Mouse (Mus musculus) hindbrain, embryonic 10.5 days (tissue): ENCODE data around the gene Gm5788. TPM values are rescaled to one million over a fixed set of nuclear protein-coding genes. Genes with fewer than 3 reads are reported as not detected.
A peak's percentile ranks its signal among the peaks of the same experiment; 100 is the strongest.
"Not testable (repeated sequence)": the region's sequence is repeated elsewhere in the genome, so short reads cannot be mapped to it uniquely, and the experiment has no call there.

Source experiments
- DNase-seq: peaks from one replicate; pipeline ENCODE4 v3.0.0-alpha.2; 2017; ENCODE audit warnings: low spot score
- H3K27ac ChIP-seq: fragments of 300-500 bp; sonication (generic); 2 replicates; pipeline ENCODE4 v1.5.1; 2016; ENCODE audit warnings: mild to moderate bottlenecking, moderate library complexity
- H3K27me3 ChIP-seq: fragments of 300-500 bp; sonication (generic); 2 replicates; pipeline ENCODE4 v1.6.1; 2016; ENCODE audit warnings: mild to moderate bottlenecking; ENCODE audit not compliant: poor library complexity, insufficient read depth, severe bottlenecking
- H3K36me3 ChIP-seq: fragments of 300-500 bp; sonication (generic); 2 replicates; pipeline ENCODE4 v1.6.1; 2016; ENCODE audit warnings: mild to moderate bottlenecking, moderate library complexity
- H3K4me1 ChIP-seq: fragments of 300-500 bp; sonication (generic); replicated peaks from 2 replicates; pipeline ENCODE4 v1.6.1; 2016; ENCODE audit warnings: mild to moderate bottlenecking
- H3K4me3 ChIP-seq: fragments of 300-500 bp; sonication (generic); 2 replicates; pipeline ENCODE4 v1.5.1; 2016; ENCODE audit warnings: mild to moderate bottlenecking, moderate library complexity
- H3K9me3 ChIP-seq: fragments of 300-500 bp; sonication (generic); 2 replicates; pipeline ENCODE4 v1.6.1; 2016; ENCODE audit warnings: mild to moderate bottlenecking, moderate library complexity
- WGBS: fragments of 180-500 bp; shearing (Covaris S2); methylation state at CpG from one replicate; pipeline ENCODE4 v1.1.7; 2016; 5-methylcytosine and 5-hydroxymethylcytosine counted together
- polyA plus RNA-seq: library from polyadenylated mRNA; unstranded; fragments of >200 nt; fragmentation: Nextera tagmentation; extraction: Ambion mirVana; gene quantifications from 2 replicates; pipeline ENCODE4 v1.2.1, GENCODE M21; 2016

The Gm5788 gene
- polyA plus RNA-seq: not detected in 2 replicates

DNA sequence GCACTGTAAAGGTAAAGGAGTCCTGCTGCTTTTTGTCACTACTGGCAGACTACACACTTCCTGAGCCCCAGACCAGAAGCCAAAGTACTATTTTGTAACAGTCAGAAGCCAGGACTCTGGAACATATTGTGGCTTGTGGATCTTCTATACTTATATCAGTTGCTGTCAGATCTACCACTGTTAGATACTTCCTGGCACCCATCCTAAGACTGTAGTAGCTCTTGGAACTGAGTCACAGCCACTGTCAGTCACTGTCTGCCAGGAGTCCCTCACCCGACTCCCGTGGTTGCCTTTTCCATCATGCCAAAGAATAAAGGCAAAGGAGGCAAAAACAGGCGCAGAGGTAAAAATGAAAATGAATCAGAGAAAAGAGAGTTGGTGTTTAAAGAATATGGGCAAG lies at the start of gene Gm5788:
Gene Gm5788, plus strand, starts transcription at position 301 of the 400 bp plus-strand sequence.
- not testable (repeated sequence) for H3K36me3 ChIP-seq, H3K27ac ChIP-seq, H3K9me3 ChIP-seq, H3K27me3 ChIP-seq, H3K4me3 ChIP-seq, DNase-seq, H3K4me1 ChIP-seq
- WGBS: 96% methylated on average over 3 of the region's 3 CpGs

DNA sequence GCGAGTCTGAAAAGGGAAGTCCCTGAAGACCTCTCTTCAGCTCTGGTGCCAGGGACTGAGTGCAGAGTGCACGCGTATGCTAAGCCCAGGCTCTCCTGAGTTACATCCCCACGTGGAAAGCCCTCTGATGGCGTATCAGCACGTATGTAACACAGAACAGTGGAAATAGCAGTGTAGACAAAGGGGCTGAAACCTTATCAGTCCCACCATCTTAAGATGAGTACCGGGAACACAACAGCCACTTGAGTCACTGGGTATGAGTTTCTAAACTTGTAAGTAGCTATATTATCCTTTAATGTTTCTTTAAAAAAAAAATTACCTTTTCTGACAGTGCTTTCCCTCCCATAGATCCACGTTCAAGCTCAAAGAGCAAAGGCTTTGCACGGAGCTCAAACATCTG lies 45.1 kb upstream of the Gm5788 start:
- H3K27me3 ChIP-seq: no peaks in the 10 kb centered on the region
- 94% methylated on average over 9 of the region's 9 CpGs for WGBS
- H3K4me1 ChIP-seq: peaks cover 8% of the 10 kb centered on the region
- H3K36me3 ChIP-seq: peaks cover 87% of the 10 kb centered on the region
- H3K27ac ChIP-seq: no peak overlapping the region
- H3K4me3 ChIP-seq: no peak overlapping the region
- DNase-seq: no peak
- no peaks in the 10 kb centered on the region for H3K9me3 ChIP-seq

DNA sequence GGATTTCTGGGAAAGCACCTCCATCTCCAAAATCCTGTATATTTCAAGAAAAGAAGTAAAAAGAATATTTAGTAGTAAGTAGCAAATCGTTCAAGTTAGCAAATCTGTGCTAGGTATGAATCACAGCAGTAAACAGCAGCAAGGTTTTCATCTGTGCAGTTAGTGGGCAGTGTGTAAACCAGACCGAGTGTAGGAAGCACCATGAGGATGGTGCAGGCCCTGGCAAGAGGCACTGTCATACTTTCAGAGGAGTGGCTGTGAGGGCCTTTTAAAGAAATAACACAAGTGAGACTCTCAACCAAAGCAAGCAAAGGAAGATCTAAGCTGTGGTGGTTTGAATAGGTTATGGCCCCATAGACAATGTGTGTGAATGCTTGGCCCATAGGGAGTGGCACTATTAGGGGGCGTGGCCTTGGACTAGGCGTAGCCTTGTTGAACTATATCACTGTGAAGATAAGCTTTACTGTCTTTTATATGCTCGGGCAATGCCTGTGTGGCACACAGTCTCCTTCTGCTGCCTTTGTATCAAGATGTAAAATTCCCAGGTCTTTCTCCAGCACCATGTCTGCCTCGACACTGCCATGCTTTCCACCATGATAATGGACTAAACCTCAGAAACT lies 29.7 kb upstream of the Gm5788 start:
- Histone ChIP-seq H3K4me1 (no peaks in the 10 kb centered on the region), H3K36me3 (peaks cover 90% of the 10 kb centered on the region), H3K9me3 (no peaks in the 10 kb centered on the region), H3K27ac (no peak overlapping the region), H3K4me3 (no peak overlapping the region), H3K27me3 (no peaks in the 10 kb centered on the region)
- 91% methylated on average over 6 of the region's 6 CpGs for WGBS
- no peak for DNase-seq

DNA sequence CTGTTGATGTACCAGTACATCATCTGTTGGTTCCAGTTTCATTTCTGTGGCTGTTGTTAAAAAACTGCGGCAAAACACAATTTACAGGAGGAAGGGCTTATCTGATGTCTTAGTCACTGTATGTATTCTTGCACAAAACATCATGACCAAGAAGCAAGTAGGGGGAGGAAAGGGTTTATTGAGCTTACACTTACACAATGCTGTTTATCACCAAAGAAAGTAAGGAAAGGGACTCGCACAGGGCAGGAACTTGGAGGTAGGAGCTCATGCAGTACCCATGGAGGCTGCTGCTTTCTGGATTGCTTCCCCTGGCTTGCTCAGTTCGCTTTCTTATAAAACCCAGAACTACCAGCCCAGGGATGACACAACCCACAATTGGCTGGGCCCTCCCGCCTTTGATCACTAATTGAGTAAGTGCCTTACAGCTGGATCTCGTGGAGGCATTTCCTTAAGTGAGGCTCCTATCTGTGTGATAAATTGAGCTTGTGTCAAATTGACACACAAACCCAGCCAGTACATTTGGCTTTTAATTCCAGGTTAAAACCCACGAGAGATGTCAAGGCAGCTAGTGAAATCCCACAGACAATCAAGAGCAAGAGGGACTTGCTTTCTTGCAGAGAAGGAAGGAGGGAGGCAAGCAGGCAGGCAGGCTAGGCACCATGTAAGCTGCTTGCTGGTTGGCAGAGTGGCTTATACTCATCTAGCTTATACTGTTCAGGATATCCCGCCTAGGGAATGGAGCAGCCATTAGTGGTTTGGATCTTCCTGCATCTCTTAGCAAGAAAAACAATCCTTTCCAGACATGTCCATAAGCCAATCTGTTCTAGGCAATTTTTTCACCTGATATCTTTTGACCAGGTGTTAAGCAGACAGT lies 24.0 kb upstream of the Gm5788 start:
- Histone ChIP-seq H3K4me3 (peak overlapping the region; percentile 80), H3K27ac (peak overlapping the region; percentile 95; the same call in 1 of the 2 replicates), H3K36me3 (peaks cover 33% of the 10 kb centered on the region), H3K27me3 (no peaks in the 10 kb centered on the region), H3K9me3 (no peaks in the 10 kb centered on the region), H3K4me1 (peaks cover 14% of the 10 kb centered on the region)
- 81% methylated on average over 7 of the region's 7 CpGs for WGBS
- DNase-seq: no peak

DNA sequence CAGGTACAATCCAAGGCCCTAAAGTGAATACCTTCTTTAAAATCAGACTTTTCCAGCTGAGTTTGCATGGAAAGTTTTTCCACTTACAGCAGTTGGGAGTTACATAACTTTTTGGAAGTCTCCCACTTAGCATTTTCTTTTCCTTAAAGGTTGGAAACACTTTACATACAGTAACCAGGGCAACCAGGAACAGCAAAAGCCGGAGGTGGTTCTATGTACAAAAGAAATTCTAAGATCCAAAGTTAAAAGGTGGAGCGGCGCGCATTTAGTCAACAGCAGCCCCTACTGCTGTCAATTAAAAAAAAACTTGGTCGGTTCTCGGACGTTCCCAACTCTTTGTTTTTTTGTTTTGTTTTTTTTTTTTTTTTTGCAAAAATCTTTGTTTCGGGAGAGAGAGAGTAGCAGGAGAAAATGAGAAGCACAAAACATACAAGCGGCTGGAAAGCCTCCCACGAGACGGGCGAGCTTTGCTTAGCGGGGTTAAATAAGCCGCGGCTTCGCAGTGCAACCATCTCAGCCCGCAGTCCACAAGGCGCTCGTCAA lies 23.0 kb upstream of the Gm5788 start:
- no peaks in the 10 kb centered on the region for H3K27me3 ChIP-seq
- H3K9me3 ChIP-seq: no peaks in the 10 kb centered on the region
- peak overlapping the region; percentile 95 for H3K27ac ChIP-seq
- H3K36me3 ChIP-seq: peaks cover 25% of the 10 kb centered on the region
- no peak for DNase-seq
- peaks cover 14% of the 10 kb centered on the region for H3K4me1 ChIP-seq
- WGBS: under 1% methylated on average over 19 of the region's 19 CpGs
- peak overlapping the region; percentile 80 for H3K4me3 ChIP-seq

DNA sequence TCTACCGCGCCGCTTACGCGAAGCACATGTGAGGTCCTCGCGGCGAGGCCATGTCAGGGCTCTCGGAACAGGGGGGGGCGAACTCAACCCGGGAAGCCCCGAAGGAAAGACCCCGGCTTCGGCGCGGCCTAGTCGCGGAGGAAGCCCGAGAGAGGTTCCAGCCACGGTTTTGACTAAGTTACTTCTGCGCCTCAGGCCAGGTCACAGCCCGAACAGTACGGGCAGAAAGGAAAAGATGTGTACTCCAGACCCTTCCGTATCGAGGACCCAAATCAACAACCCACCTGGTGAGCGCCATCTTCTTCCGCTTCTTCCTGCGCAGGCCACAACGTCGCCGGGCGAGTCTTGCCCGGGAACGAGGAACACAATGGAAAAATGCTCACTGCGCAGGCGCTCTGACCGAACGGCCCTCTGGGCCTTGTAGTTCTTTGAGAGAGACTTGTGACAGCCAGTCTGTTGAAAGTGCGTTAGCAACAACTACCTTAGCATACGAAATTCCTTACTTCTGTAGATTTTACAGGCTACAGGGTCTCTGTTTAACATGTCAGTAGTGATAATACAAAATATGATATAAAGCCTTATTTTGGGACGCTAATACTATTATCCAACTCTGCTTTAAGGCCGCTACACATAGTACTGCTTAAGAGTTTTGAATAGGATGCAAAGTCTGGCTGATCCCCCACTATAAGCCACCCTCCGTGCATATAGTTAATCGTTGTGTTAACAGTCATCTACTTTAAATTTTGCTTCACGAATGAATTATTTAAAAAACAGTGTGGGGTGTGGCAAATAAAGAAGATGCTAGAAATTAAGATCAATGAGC lies 22.3 kb upstream of the Gm5788 start, which contains the start of gene Snw1:
Gene Snw1, minus strand, starts transcription at position 311 of the 823 bp plus-strand sequence.
- H3K9me3 ChIP-seq: no peaks in the 10 kb centered on the region
- H3K27ac ChIP-seq: peak within 1 kb of the TSS; percentile 95
- peak; percentile 94 for DNase-seq
- H3K4me3 ChIP-seq: peak within 1 kb of the TSS; percentile 80
- no peaks in the 10 kb centered on the region for H3K27me3 ChIP-seq
- peaks cover 18% of the 10 kb centered on the region for H3K36me3 ChIP-seq
- WGBS: 3% methylated on average over 45 of the region's 45 CpGs
- H3K4me1 ChIP-seq: peaks cover 14% of the 10 kb centered on the region

DNA sequence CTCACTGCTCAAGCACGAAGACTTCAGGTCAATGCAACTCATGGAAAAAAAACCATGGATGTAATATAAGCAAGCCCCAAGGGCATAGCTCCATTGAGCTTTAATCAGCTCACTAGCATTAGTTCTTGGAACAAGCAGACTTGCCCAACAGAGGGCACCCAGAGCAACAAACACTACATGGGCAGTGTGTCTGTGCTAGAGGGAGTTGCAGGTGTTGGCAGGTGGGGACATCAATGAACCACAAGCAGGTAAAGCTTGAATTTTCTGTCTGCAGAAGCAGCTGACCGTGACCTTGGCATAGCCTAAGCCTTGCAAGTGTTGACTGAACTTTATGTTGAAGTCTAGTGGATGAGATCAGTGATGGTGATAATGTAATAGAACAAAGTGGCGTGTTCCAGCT lies 19.8 kb upstream of the Gm5788 start:
- no peak for DNase-seq
- Histone ChIP-seq H3K36me3 (no peaks in the 10 kb centered on the region; the same call in 1 of the 2 replicates), H3K9me3 (no peaks in the 10 kb centered on the region), H3K4me1 (peaks cover 14% of the 10 kb centered on the region), H3K4me3 (no peak overlapping the region), H3K27me3 (no peaks in the 10 kb centered on the region), H3K27ac (no peak overlapping the region)
- 87% methylated on average over 3 of the region's 3 CpGs for WGBS

DNA sequence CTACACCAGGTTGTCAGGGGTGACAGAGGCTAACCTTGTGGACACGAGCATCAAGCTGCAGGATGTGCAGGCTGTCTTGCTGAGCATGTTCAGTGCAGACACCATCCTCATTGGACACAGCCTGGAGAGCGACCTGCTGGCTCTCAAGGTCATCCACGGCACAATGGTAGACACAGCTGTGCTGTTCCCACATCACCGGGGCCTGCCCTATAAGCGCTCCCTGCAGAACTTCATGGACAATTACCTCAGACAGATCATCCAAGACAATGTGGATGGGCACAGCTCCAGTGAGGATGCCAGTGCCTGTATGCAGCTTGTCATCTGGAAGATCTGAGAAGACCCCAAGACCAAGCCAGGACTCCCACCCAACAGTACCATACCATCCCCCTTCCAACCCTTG lies 12.0 kb upstream of the Gm5788 start:
- not testable (repeated sequence) for DNase-seq
- 86% methylated on average over 5 of the region's 5 CpGs for WGBS

DNA sequence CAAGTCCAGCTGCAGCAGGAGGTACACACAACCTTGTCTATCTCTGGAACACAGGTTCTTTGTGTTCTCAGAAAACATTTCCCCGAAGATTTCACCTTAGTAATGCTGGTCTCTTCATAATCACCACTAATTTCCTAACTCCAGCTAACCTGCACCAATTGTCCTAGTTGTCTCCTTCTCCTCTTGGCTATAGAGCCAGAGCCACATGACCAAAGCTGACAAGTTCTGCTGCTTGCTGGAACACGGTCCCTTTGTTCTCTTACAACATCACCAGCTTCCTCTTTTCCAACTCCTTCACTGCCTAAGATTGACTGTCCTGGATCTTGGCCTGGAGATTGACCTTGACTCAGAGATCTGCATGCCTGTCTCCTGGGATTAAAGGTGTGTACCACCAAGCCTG lies 5.8 kb upstream of the Gm5788 start:
- not testable (repeated sequence) for H3K36me3 ChIP-seq, DNase-seq, H3K27me3 ChIP-seq, H3K27ac ChIP-seq, H3K4me3 ChIP-seq, H3K4me1 ChIP-seq, H3K9me3 ChIP-seq
- WGBS: 76% methylated on average over 2 of the region's 2 CpGs

More for the DNA sequence above, 12.0 kb upstream of the Gm5788 start:
- H3K36me3 ChIP-seq, H3K27ac ChIP-seq, H3K4me3 ChIP-seq, H3K4me1 ChIP-seq, H3K9me3 ChIP-seq, H3K27me3 ChIP-seq: not testable (repeated sequence)

DNA sequence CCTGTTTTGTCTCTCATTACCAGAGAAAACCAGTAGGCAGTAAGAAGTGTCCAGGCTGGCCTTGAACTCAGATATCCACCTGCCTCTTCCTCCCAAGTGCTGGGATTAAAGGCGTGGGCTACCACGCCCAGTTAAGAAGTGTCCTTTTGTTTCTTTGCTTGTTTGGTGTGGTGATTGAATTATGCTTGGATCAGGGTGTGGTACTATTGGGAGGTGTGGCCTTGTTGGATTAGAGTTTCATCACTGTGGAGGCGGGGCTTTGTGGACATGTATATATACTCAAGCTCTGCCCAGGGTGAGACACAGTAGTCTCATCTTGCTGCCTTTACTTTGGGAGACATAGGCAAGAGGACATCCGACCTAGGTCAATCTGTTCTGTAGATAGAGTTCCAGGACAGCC lies 19.5 kb downstream of the Gm5788 start, which contains the start of gene Gm8300:
Gene Gm8300, plus strand, starts transcription at position 301 of the 400 bp plus-strand sequence.
- H3K27me3 ChIP-seq, H3K27ac ChIP-seq, DNase-seq, H3K36me3 ChIP-seq, H3K4me3 ChIP-seq, H3K4me1 ChIP-seq, H3K9me3 ChIP-seq: not testable (repeated sequence)
- 85% methylated on average over 4 of the region's 4 CpGs for WGBS

DNA sequence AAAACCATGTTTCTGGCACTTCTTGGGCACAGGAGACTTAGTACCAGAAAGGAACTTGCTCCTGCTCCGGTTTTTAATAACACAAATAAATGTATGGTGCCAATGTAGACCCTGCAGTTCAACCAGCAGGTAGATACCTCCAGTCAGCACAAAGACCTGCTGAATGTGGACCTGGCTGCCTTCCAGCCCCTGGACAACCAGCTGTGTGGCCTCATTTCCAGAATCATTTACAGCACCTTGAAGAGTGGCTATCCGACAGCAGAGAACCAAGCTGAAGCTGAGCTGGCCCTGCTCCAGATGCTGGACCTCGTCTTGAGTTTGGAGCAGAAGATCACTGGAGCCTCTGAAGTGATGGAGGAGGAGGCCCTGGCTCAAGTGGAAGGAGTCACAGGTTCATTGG lies 25.1 kb downstream of the Gm5788 start:
- H3K9me3 ChIP-seq, H3K27me3 ChIP-seq, H3K4me3 ChIP-seq, H3K36me3 ChIP-seq, H3K4me1 ChIP-seq, DNase-seq, H3K27ac ChIP-seq: not testable (repeated sequence)
- WGBS: 80% methylated on average over 3 of the region's 3 CpGs

DNA sequence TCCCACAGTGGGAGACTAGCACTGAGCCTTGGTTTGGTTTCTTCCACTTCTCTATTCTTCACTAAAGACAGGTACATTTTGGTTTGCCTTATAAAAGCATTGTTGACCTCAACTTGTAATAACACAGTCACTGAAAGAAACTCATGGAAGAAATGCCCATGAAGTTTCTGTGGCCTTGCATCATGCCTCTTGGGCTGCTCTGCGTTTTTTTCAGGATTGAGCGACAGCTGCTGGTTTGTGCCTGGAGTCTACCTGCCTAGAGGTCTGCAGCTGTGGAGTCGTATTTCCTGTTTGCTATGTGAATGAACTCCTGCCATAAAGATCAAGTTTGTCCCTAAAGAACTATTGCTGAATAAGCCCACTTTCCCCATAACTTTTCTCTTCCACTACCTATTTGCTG lies 49.4 kb downstream of the Gm5788 start:
- Histone ChIP-seq H3K27ac (no peak overlapping the region), H3K9me3 (no peaks in the 10 kb centered on the region; the same call in 1 of the 2 replicates), H3K4me1 (no peaks in the 10 kb centered on the region), H3K4me3 (no peak overlapping the region), H3K36me3 (no peaks in the 10 kb centered on the region), H3K27me3 (no peaks in the 10 kb centered on the region)
- WGBS: 87% methylated on average over 3 of the region's 3 CpGs
- DNase-seq: no peak
